Mouse (Mus musculus) myocyte (in vitro differentiated cells): Measurements from ENCODE around the gene Ogdh. TPM values are rescaled to one million over a fixed set of nuclear protein-coding genes. Genes with fewer than 3 reads are reported as not detected.

ENCODE experiments used
- H3K27me3 ChIP-seq: one replicate; pipeline ENCODE4 v1.6.1; 2011; ENCODE audit not compliant: control insufficient read depth, insufficient read depth, insufficient read length
- H3K36me3 ChIP-seq: one replicate; pipeline ENCODE4 v1.6.1; 2011; ENCODE audit not compliant: control insufficient read depth, insufficient read depth
- H3K4me2 ChIP-seq: one replicate; pipeline ENCODE4 v1.6.1; 2011; ENCODE audit warnings: low read depth, control low read depth
- H3K4me3 ChIP-seq: one replicate; pipeline ENCODE4 v1.5.1; 2011; ENCODE audit warnings: mild to moderate bottlenecking, control low read depth, moderate library complexity
- H3K79me2 ChIP-seq: one replicate; pipeline ENCODE4 v1.6.1; 2011; ENCODE audit not compliant: control insufficient read depth, insufficient read depth
- H3ac ChIP-seq: one replicate; pipeline ENCODE4 v1.6.1; 2011; ENCODE audit not compliant: control insufficient read depth, insufficient read length
- CEBPB ChIP-seq: IDR thresholded peaks from 2 replicates; pipeline ENCODE4 v1.6.1; 2011; ENCODE audit warnings: mild to moderate bottlenecking, moderate library complexity; ENCODE audit not compliant: poor library complexity, insufficient read depth, severe bottlenecking
- E2F4 ChIP-seq: IDR thresholded peaks from one replicate; pipeline ENCODE4 v1.6.1; 2011; ENCODE audit warnings: mild to moderate bottlenecking, control low read depth, moderate library complexity; ENCODE audit not compliant: insufficient read depth
- MAX ChIP-seq: IDR thresholded peaks from one replicate; pipeline ENCODE4 v1.6.1; 2011; ENCODE audit warnings: low read depth, mild to moderate bottlenecking, control low read depth
- MYOD1 ChIP-seq, 3 experiments: IDR thresholded peaks; one replicate each; pipeline ENCODE4 v1.6.1; 2011; ENCODE audit warnings: control low read depth in 2 of 3, low read depth in 2 of 3, mild to moderate bottlenecking in 2 of 3, moderate library complexity in 1 of 3; ENCODE audit not compliant: insufficient read length in 2 of 3, control insufficient read depth in 1 of 3
- MYOG ChIP-seq, 3 experiments: IDR thresholded peaks; one replicate each; pipeline ENCODE4 v1.6.1; 2011; ENCODE audit warnings: control low read depth in 2 of 3, low read depth in 2 of 3, mild to moderate bottlenecking in 2 of 3; ENCODE audit not compliant: insufficient read length in 2 of 3, control insufficient read depth in 1 of 3, insufficient read depth in 1 of 3
- POLR2A ChIP-seq: IDR thresholded peaks from one replicate; pipeline ENCODE4 v1.6.1; 2011; ENCODE audit warnings: low read depth, mild to moderate bottlenecking, control low read depth, moderate library complexity; ENCODE audit not compliant: insufficient read length
- POLR2AphosphoS2 ChIP-seq: IDR thresholded peaks from one replicate; pipeline ENCODE4 v1.6.1; 2011; ENCODE audit warnings: low read depth, control low read depth; ENCODE audit not compliant: insufficient read length
- REST ChIP-seq: IDR thresholded peaks from one replicate; pipeline ENCODE4 v1.6.1; 2011; ENCODE audit warnings: mild to moderate bottlenecking, control low read depth, moderate library complexity; ENCODE audit not compliant: insufficient read depth, insufficient read length
- SRF ChIP-seq: IDR thresholded peaks from one replicate; pipeline ENCODE4 v1.6.1; 2011; ENCODE audit warnings: low read depth; ENCODE audit not compliant: control insufficient read depth, insufficient read length
- TCF12 ChIP-seq: IDR thresholded peaks from one replicate; pipeline ENCODE4 v1.6.1; 2011; ENCODE audit warnings: mild to moderate bottlenecking, control low read depth; ENCODE audit not compliant: poor library complexity, insufficient read depth, severe bottlenecking
- TCF3 ChIP-seq: IDR thresholded peaks from one replicate; pipeline ENCODE4 v1.6.1; 2011; ENCODE audit warnings: low read depth, control low read depth; ENCODE audit not compliant: insufficient read length
- USF1 ChIP-seq: IDR thresholded peaks from one replicate; pipeline ENCODE4 v1.6.1; 2011; ENCODE audit warnings: low read depth, mild to moderate bottlenecking, control low read depth, moderate library complexity
- polyA plus RNA-seq: library from polyadenylated mRNA; unstranded; fragments of >200 nt; fragmentation: generic; extraction: Trizol; gene quantifications from one replicate; pipeline ENCODE4 v1.2.1, GENCODE M21; 2012; ENCODE audit warnings: missing spikeins

The Ogdh gene
- polyA plus RNA-seq, 1 experiment: 127 TPM

DNA sequence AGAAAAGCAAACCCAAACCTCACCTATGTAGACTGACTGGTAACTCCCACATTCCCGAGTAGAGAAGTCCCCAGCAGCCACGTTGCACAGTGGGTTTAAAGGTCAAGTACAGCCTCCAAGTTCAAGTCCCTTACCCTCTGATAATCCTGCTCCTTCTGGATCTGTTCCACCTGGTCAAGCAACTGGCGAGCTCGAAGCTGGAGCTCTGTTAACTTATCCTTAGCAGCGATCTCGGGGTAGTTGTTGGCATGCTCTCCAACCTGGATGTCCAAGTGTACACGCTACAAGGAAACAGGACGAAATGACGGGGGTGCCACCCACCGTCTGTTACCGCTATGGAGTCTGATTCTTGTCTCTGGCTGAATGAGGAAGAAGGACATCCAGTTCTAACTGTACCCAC, 17.8 kb upstream of the Ogdh start:
- TF ChIP-seq POLR2A (no peak), MYOD1 (IDR thresholded peaks at IDR 0.05; ENCODE audit: control insufficient read depth in 1 of 3, insufficient read length in 2 of 3, low read depth in 2 of 3) (no peak), CEBPB (no peak), POLR2AphosphoS2 (no peak), SRF (no peak), TCF3 (no peak), MAX (no peak), TCF12 (no peak), E2F4 (no peak)
- peak overlapping the region; percentile 13 for H3ac ChIP-seq

DNA sequence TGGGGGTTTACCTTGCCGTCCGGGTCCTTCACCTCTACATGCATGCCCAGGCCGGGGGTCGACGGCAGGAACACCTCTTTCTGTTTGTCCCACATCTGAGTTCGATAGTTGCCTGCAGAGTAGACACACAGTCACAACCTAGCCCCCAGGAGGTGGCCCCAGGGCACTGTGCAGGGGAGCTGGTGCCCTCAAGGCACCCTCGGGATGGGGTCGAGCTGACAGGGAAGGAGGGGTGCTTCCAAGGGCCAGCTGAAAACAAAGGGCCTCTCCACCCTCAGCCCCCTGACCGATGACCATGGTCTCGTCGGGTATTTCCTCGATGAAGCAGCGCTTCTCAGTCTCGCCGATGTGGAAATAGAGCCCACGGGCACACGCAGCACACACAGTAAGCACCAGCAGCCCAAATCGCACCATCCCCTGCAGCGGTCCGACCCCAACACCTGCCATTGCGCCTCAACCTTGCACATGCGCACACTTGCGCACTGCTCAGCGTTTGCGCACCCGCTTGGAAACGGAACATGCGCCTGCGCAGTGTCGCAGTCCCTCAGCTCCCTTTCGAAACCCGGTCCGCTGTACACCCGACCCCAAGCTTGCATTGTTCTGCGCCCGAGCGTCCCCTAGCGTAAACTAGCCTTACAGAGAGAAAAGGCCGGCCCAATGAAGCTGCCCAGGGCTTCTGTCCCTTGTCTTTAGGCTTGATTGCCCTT, 16.9 kb upstream of the Ogdh start, which contains the start of gene Tmed4:
TSS of gene Tmed4 (minus strand) at position 484 of the 707 bp plus-strand sequence.
- peaks cover 18% of the 10 kb centered on the region for H3K79me2 ChIP-seq
- H3K4me2 ChIP-seq: peak within 1 kb of the TSS; percentile 98
- peak within 1 kb of the TSS; percentile 13 for H3ac ChIP-seq
- no peaks in the 10 kb centered on the region for H3K27me3 ChIP-seq
- TF ChIP-seq USF1 (no peak), E2F4 (no peak), REST (peak; percentile 48), TCF12 (no peak), POLR2A (peak; percentile 100), MYOG (IDR thresholded peaks at IDR 0.05; ENCODE audit: control insufficient read depth in 1 of 3, insufficient read depth in 1 of 3, insufficient read length in 2 of 3, low read depth in 2 of 3) (peak in 2 of 3 experiments; percentile 88 to 95), POLR2AphosphoS2 (peak; percentile 100), TCF3 (peak; percentile 61), CEBPB (no peak), SRF (peak; percentile 75), MAX (no peak), MYOD1 (IDR thresholded peaks at IDR 0.05; ENCODE audit: control insufficient read depth in 1 of 3, insufficient read length in 2 of 3, low read depth in 2 of 3) (peak; percentile 37 to 100 (median 98))
- peak within 1 kb of the TSS; percentile 51 for H3K4me3 ChIP-seq
- H3K36me3 ChIP-seq: peaks cover 4% of the 10 kb centered on the region

More for the DNA sequence above, 17.8 kb upstream of the Ogdh start:
- H3K27me3 ChIP-seq: no peaks in the 10 kb centered on the region
- peak overlapping the region; percentile 51 for H3K4me3 ChIP-seq
- peaks cover 18% of the 10 kb centered on the region for H3K79me2 ChIP-seq
- H3K36me3 ChIP-seq: peaks cover 4% of the 10 kb centered on the region
- peak overlapping the region; percentile 98 for H3K4me2 ChIP-seq

DNA sequence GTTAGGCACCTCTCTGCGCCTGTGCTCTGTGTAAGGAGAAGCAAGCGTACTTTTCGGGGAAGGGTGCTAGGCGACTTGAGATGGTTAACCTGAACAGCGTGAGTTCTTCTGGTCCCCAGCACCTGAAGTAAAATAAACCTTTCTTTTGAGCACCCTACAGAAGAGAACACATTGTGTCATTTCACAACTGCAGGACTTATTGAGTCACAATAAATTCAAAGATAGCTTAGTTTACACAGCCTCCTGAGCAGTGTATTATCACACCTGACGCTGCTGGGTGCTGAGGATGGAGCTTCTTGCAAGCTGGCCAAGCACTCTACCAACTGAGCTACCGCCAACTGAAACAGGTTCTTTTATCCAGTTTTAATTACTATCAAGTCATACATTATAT, 16.3 kb upstream of the Ogdh start:
- peak overlapping the region; percentile 56 for H3K4me2 ChIP-seq
- H3ac ChIP-seq: peak overlapping the region; percentile 13
- no peaks in the 10 kb centered on the region for H3K27me3 ChIP-seq
- peaks cover 18% of the 10 kb centered on the region for H3K79me2 ChIP-seq
- peak overlapping the region; percentile 51 for H3K4me3 ChIP-seq
- TF ChIP-seq POLR2AphosphoS2 (no peak), MYOD1 (IDR thresholded peaks at IDR 0.05; ENCODE audit: control insufficient read depth in 1 of 3, insufficient read length in 2 of 3, low read depth in 2 of 3) (no peak), TCF12 (no peak), E2F4 (no peak), SRF (no peak), MYOG (IDR thresholded peaks at IDR 0.05; ENCODE audit: control insufficient read depth in 1 of 3, insufficient read depth in 1 of 3, insufficient read length in 2 of 3, low read depth in 2 of 3) (no peak), TCF3 (no peak), POLR2A (no peak), CEBPB (no peak), REST (no peak)
- H3K36me3 ChIP-seq: peaks cover 4% of the 10 kb centered on the region

DNA sequence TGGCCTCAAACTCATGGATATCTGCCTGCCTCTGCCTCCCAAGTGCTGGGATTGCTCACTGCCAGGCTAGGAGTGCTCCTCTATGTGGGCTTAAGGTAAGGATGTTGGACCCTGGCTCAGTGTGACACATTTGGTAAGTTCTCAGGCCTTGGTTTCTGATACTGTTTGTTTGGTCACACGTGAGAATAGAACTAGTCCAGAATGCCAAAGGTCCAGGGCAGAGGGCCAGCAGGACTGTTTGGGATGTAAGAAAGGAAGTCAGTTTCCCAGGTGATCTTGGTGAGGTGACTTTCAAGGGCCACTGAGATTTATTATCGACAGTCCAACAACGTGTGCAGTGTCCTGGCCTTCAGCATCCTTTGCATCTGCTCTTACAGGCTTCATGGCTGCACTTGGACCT, 15.0 kb upstream of the Ogdh start:
- H3K27me3 ChIP-seq: peaks cover 3% of the 10 kb centered on the region
- no peak overlapping the region for H3K4me2 ChIP-seq
- no peak overlapping the region for H3K4me3 ChIP-seq
- no peak overlapping the region for H3ac ChIP-seq
- H3K36me3 ChIP-seq: no peaks in the 10 kb centered on the region
- H3K79me2 ChIP-seq: peaks cover 18% of the 10 kb centered on the region
- TF ChIP-seq MYOG (IDR thresholded peaks at IDR 0.05; ENCODE audit: control insufficient read depth in 1 of 3, insufficient read depth in 1 of 3, insufficient read length in 2 of 3, low read depth in 2 of 3): no peak
- no peak for TF ChIP-seq CEBPB
- no peak for TF ChIP-seq MAX
- TF ChIP-seq E2F4: no peak
- TF ChIP-seq REST: no peak
- no peak for TF ChIP-seq MYOD1 (IDR thresholded peaks at IDR 0.05; ENCODE audit: control insufficient read depth in 1 of 3, insufficient read length in 2 of 3, low read depth in 2 of 3)
- no peak for TF ChIP-seq SRF
- TF ChIP-seq POLR2A: no peak
- no peak for TF ChIP-seq TCF3
- TF ChIP-seq TCF12: no peak
- no peak for TF ChIP-seq USF1
- TF ChIP-seq POLR2AphosphoS2: no peak

DNA sequence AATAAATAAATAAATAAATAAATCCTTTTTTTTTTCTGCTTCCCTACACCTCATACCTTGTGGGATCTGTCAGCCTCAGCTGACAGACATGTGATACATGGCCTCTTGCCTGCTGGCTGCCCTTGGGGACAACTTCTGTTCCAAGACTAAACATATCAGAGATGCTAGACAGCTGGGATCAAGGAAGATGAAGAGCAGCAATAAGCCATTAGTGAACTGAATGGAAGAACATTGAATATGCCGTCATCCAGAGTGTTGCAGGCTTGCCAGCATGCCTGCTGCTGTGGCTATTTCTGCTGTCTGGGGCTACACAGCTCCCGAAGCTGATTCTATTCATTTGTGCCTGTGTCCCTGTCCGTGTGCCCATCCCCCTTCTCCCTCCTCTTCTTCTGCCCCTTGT, 8.5 kb upstream of the Ogdh start:
- TF ChIP-seq CEBPB (no peak), TCF12 (no peak), POLR2A (no peak), TCF3 (no peak), SRF (no peak), E2F4 (no peak), POLR2AphosphoS2 (no peak)
- H3K36me3 ChIP-seq: no peaks in the 10 kb centered on the region
- H3K79me2 ChIP-seq: no peaks in the 10 kb centered on the region
- H3K4me2 ChIP-seq: no peak overlapping the region
- no peak overlapping the region for H3K4me3 ChIP-seq
- no peak overlapping the region for H3ac ChIP-seq
- H3K27me3 ChIP-seq: peaks cover 11% of the 10 kb centered on the region
